Mouse (Mus musculus): ENCODE measurements around the gene Gata1. TPM values are rescaled to one million over a fixed set of nuclear protein-coding genes. Genes with fewer than 3 reads are reported as not detected.

The Gata1 gene
- total and polyA plus RNA-seq, 3 experiments: 0.21 to 0.43 (median 0.23) TPM

DNA sequence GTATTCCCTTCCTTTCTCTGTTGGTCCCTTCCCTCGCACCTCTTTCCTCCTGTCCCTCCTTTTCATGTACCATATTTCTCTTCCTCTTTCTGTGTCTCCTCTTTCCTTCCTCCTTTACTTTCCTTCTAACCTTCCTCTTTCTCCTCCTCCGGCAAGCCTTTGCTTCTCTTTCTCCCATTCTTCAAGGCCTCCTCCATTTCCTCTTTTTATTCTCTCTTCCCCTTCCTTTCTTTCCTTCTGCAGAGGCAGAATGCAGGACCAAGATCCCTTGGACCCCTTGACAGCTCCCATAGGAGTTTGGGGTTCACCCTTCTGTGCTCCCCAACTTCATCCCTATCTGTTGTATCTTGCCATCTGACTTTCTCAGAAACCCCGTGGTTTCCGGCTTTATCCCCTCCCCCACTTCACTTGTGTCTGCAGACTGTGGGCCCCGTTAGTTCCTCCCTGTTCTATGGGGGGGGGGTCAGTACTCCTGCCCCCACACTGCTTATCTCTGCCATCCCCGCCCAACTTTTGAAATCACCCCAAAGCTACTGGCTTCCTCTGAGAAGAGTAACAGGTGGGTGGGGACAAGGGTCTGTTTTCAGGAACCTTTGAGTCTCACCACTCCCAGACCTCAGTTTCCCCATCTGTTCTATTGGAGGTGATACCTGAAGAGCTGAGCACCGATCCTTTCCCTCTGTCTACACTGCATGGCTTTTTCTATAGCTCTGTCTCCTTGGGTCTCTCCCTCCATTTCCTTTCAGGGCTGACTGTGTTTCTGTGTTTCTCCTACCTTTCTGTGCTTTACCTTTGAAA is 13.8 kb downstream of the Gata1 start:
- H3K4me1 ChIP-seq (ENCODE audit: control insufficient read depth in 1 of 2, insufficient read depth in 2 of 2): peaks cover 3 to 9% of the 10 kb centered on the region in 2 experiments; a peak in 3 of 4 replicates
- no peaks in the 10 kb centered on the region for H3K79me2 ChIP-seq (replicated peaks; ENCODE audit: control insufficient read depth, extremely low read depth, insufficient read depth, poor library complexity, severe bottlenecking)
- H3K9me3 ChIP-seq (replicated peaks; ENCODE audit: low read length): no peaks in the 10 kb centered on the region
- H3K9ac ChIP-seq (ENCODE audit: insufficient read depth, low read depth): no peak overlapping the region
- no peak overlapping the region for H3K27ac ChIP-seq (ENCODE audit: insufficient read depth, low read depth)
- in situ Hi-C loops (cut with MboI; ENCODE audit: low pct_ligation_motif_present, low pct_unique_long_range_greater_than_20kb, low sequenced_read_pairs): no loop called here
- H3K4me2 ChIP-seq (ENCODE audit: insufficient read depth, low read depth, poor library complexity, severe bottlenecking): no peak overlapping the region
- dilution Hi-C loops (cut with MboI; ENCODE audit: extremely low pct_ligation_motif_present, extremely low pct_unique_long_range_greater_than_20kb, low sequenced_read_pairs): no loop called here
- DNase-seq (ENCODE audit: extremely low read depth): no peak
- no peak for TF ChIP-seq EP300 (IDR thresholded peaks at IDR 0.05; ENCODE audit: low read length)
- no peak for TF ChIP-seq MAZ (IDR thresholded peaks at IDR 0.05; ENCODE audit: low read depth, low read length)
- no peak for TF ChIP-seq SIN3A (IDR thresholded peaks at IDR 0.05; ENCODE audit: low read length)
- no peak for TF ChIP-seq RAD21 (IDR thresholded peaks at IDR 0.05; ENCODE audit: low read depth, low read length)
- TF ChIP-seq JUND (conservative IDR thresholded peaks at IDR 0.05; ENCODE audit: low read depth, low read length): no peak
- TF ChIP-seq NRF1 (IDR thresholded peaks at IDR 0.05; ENCODE audit: low read depth, low read length): no peak
- TF ChIP-seq UBTF (IDR thresholded peaks at IDR 0.05; ENCODE audit: low read depth, low read length): no peak
- no peak for TF ChIP-seq E2F4 (IDR thresholded peaks at IDR 0.05; ENCODE audit: insufficient replicate concordance, low read depth, low read length)
- no peak for TF ChIP-seq CTCF (conservative IDR thresholded peaks at IDR 0.05 in 1 of 2, IDR thresholded peaks at IDR 0.05 in 1 of 2; ENCODE audit: low read depth in 2 of 2, low read length in 2 of 2)
- TF ChIP-seq TCF12 (IDR thresholded peaks at IDR 0.05; ENCODE audit: low read depth, low read length): no peak
- no peak for TF ChIP-seq POLR2AphosphoS2 (IDR thresholded peaks at IDR 0.05; ENCODE audit: low read depth, low read length)
- no peak for TF ChIP-seq MEF2A (IDR thresholded peaks at IDR 0.05; ENCODE audit: borderline replicate concordance, low read depth, low read length)
- TF ChIP-seq HCFC1 (IDR thresholded peaks at IDR 0.05; ENCODE audit: low read depth, low read length): no peak
- TF ChIP-seq USF2 (conservative IDR thresholded peaks at IDR 0.05; ENCODE audit: low read depth, low read length): no peak
- TF ChIP-seq ETS1 (conservative IDR thresholded peaks at IDR 0.05; ENCODE audit: low read depth, low read length): no peak
- TF ChIP-seq JUN (IDR thresholded peaks at IDR 0.05; ENCODE audit: insufficient read depth, low read depth, low read length): no peak
- TF ChIP-seq BHLHE40 (IDR thresholded peaks at IDR 0.05; ENCODE audit: low read depth, low read length): no peak
- TF ChIP-seq CHD2 (IDR thresholded peaks at IDR 0.05; ENCODE audit: low read length): no peak
- TF ChIP-seq ZMIZ1 (IDR thresholded peaks at IDR 0.05; ENCODE audit: low read depth, low read length): no peak
- TF ChIP-seq MXI1 (IDR thresholded peaks at IDR 0.05; ENCODE audit: low read depth, low read length): no peak
- no peaks in the 10 kb centered on the region for H3K36me3 ChIP-seq (replicated peaks in 1 of 2; ENCODE audit: control insufficient read depth in 1 of 2, insufficient read depth in 1 of 2, low read length in 1 of 2)
- no peaks in the 10 kb centered on the region for H3K27me3 ChIP-seq (replicated peaks)
- H3K4me3 ChIP-seq (replicated peaks in 1 of 3; ENCODE audit: low read depth in 2 of 3, low read length in 2 of 3, poor library complexity in 1 of 3): no peak overlapping the region

GRCm38 (mm10) chrX:7958868-7959267 is 19.0 kb downstream of the Gata1 start:
- Histone ChIP-seq H3K4me1 (ENCODE audit: control insufficient read depth in 1 of 2, insufficient read depth in 2 of 2) (peaks cover 3 to 5% of the 10 kb centered on the region in 2 experiments; a peak in 3 of 4 replicates), H3K9me3 (replicated peaks; ENCODE audit: low read length) (no peaks in the 10 kb centered on the region), H3K4me3 (replicated peaks in 1 of 3; ENCODE audit: low read depth in 2 of 3, low read length in 2 of 3, poor library complexity in 1 of 3) (no peak overlapping the region), H3K36me3 (replicated peaks in 1 of 2; ENCODE audit: control insufficient read depth in 1 of 2, insufficient read depth in 1 of 2, low read length in 1 of 2) (no peaks in the 10 kb centered on the region), H3K9ac (ENCODE audit: insufficient read depth, low read depth) (no peak overlapping the region), H3K79me2 (replicated peaks; ENCODE audit: control insufficient read depth, extremely low read depth, insufficient read depth, poor library complexity, severe bottlenecking) (no peaks in the 10 kb centered on the region), H3K27me3 (replicated peaks) (no peaks in the 10 kb centered on the region), H3K4me2 (ENCODE audit: insufficient read depth, low read depth, poor library complexity, severe bottlenecking) (no peak overlapping the region), H3K27ac (ENCODE audit: insufficient read depth, low read depth) (no peak overlapping the region)
- in situ Hi-C loops (cut with MboI; ENCODE audit: low pct_ligation_motif_present, low pct_unique_long_range_greater_than_20kb, low sequenced_read_pairs): no loop called here
- dilution Hi-C loops (cut with MboI; ENCODE audit: extremely low pct_ligation_motif_present, extremely low pct_unique_long_range_greater_than_20kb, low sequenced_read_pairs): no loop called here
- TF ChIP-seq RAD21 (IDR thresholded peaks at IDR 0.05; ENCODE audit: low read depth, low read length): no peak
- no peak for TF ChIP-seq NRF1 (IDR thresholded peaks at IDR 0.05; ENCODE audit: low read depth, low read length)
- TF ChIP-seq CHD2 (IDR thresholded peaks at IDR 0.05; ENCODE audit: low read length): no peak
- no peak for DNase-seq (ENCODE audit: extremely low read depth)
